Mouse (Mus musculus): Measurements from ENCODE around the gene Por.

DNA sequence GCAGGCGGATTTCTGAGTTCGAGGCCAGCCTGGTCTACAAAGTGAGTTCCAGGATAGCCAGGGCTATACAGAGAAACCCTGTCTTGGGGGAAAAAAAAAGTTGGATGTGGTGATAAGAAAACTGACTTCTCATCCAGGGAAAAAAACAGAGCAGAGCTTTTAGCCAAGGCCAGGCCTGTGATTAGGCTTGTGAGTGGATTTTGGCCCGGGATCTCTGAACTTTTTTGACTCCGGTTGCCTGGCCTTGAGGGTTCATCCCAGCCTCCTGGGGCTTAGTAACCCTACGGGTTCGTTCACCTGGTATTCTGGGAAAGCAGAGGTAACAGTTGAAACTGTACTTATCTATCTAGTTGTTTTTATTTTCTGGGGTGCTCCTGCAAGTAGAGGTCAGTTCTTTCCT is 8.6 kb downstream of the Por start:
- TF ChIP-seq CTCF (IDR thresholded peaks at IDR 0.05; ENCODE audit: low read depth) (no peak), EP300 (IDR thresholded peaks at IDR 0.05; ENCODE audit: low read depth) (no peak)

Measured in heart, postnatal 0 days (tissue).